Mouse (Mus musculus): ENCODE data around the gene Ptcd2.

Ptcd2 gene

GRCm38 (mm10) chr13:99344599-99345575, at the start of gene Ptcd2, which contains the start of gene Mrps27:
Gene Ptcd2 (minus strand): TSS chr13:99344705.
Gene Mrps27 (plus strand): TSS chr13:99344786.
- DNase-seq (ENCODE audit: low read depth): peak; percentile 94

GRCm38 (mm10) chr13:99393128-99393527, 48.6 kb upstream of the Ptcd2 start:
- peak; percentile 66 for DNase-seq (ENCODE audit: low read depth)

GRCm38 (mm10) chr13:99391417-99391816, 46.9 kb upstream of the Ptcd2 start:
- DNase-seq (ENCODE audit: low read depth): no peak

DNA sequence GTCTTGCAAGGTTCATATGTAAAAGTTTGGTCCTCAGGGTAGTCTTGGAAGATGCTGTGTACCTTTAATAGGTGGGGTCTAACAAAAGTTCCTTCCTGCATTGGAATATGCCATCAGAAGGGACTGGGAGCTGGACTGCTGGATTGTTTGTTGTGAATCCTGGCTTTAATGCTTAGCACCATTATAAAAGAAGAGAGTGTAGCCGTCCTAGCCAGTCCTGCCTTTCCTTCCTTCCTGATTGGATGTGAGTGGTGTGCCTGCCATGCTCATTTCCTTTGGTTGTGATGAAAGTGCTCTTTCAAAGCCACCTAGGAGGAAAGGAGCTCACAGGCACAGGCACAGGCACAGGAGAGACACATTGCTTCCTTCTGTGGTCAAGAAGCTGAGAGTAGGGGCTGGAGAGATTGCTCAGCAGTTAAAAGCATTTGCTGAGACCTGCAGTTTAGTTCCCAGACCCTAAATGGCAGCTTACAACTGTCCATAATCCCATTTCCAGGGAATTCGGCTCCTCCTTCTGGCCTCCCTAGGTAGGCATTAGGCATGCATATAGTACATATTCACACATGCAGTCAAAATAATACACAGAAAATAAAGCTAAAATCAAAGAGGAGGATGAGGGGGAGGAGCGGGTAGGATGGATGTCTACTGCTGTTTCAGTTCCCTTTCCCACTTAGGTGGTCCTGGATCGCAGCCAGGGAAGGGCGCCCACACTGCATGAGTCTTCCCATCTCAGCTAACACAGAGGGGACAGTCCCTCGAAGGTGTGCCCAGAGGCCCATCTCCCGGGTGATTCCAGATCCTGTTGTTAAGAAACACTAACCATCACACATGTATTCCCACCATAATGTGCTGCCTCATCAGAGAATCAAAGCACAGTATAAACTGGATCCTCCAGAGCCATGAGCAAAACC, 43.7 kb upstream of the Ptcd2 start:
- peak; percentile 63 for DNase-seq (ENCODE audit: low read depth)

DNA sequence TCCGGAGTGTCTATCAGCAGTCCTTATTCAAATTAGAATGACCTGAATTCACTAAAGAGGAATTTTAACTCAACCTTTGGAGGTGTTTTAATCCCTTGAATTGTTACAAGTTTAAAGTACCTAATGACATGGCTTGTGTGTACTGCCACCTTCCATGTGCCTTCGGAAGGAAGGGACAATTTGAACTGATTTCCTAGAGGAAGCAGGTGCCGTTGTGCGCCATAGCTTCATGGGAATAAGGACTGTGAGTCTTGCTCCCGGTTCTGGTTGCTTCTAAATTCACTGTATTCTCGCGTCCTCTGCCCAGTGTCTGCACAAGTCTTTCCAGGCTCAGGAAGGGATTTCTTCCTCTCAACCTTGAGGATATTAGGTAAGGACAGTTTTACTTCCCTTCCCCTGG, 41.8 kb upstream of the Ptcd2 start:
- no peak for DNase-seq (ENCODE audit: low read depth)

GRCm38 (mm10) chr13:99385911-99386310, 41.4 kb upstream of the Ptcd2 start:
- no peak for DNase-seq (ENCODE audit: low read depth)

- peak; percentile 93 for DNase-seq (ENCODE audit: low read depth)
Measured at GRCm38 (mm10) chr13:99384555-99385203, 40.2 kb upstream of the Ptcd2 start.

GRCm38 (mm10) chr13:99382373-99382772, 37.9 kb upstream of the Ptcd2 start:
- DNase-seq (ENCODE audit: low read depth): peak; percentile 51

- DNase-seq (ENCODE audit: low read depth): no peak
Measured at GRCm38 (mm10) chr13:99378223-99378622, 33.7 kb upstream of the Ptcd2 start.

DNA sequence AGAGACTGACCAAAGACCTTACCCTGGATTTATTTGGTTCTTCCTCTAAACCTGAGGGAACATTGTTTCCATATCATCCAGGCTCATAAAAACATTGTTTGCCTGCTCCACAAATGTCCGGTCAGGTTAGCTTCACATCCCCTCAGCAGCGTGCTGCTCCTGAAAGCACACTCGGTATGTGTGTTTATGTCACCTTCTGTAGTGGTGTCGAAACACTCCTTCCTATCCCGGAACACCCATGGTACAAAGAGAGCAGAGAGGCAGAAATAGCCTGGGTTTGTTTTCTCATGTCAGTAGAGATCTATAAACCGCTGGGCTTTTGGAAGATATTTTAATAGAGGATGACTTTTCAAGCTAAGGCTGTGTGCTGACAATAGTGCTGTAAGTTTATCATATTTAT, 32.5 kb upstream of the Ptcd2 start:
- DNase-seq (ENCODE audit: low read depth): no peak

- peak; percentile 77 for DNase-seq (ENCODE audit: low read depth)
Measured at GRCm38 (mm10) chr13:99375550-99375949, 31.0 kb upstream of the Ptcd2 start.

GRCm38 (mm10) chr13:99374191-99374590, 29.7 kb upstream of the Ptcd2 start:
- no peak for DNase-seq (ENCODE audit: low read depth)

DNA sequence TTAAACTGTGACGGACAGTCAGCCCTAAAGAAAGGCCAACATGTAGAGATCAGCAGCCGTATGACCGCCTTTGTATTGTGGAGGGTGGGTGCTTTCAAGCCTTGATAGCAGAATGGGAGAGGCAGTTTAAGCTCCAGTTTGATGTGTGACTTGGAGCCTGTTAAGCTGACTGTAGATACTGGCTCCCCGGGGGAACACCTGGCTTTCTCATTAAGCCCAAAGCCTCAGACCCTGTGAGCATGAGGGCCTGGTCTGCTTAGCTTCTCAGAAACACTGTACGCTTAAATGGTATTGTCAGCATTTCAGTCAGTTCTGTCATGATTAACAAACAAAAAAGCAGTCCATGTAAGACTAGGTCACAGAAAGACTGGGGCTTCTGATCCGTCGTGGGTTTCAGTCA, 29.2 kb upstream of the Ptcd2 start:
- DNase-seq (ENCODE audit: low read depth): no peak

DNA sequence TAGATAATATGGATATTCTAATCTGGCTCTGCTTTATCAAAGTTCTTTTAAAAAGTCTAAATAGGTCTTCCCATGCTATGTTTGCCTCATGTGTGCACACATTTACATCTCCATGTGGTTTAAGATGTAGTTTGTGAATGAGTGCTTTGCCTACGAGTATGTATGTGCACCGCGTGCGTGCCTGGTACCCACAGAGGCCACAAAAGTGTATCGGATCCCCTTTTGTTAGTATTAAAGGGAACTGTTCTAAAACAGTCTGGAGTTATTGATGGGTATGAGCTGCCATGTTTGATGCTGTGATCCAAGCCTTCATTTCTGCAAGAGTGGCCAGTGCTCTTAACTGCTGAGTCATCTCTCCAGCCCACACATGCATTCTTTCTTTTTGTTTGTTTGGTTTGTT, 26.8 kb upstream of the Ptcd2 start:
- no peak for DNase-seq (ENCODE audit: low read depth)

DNA sequence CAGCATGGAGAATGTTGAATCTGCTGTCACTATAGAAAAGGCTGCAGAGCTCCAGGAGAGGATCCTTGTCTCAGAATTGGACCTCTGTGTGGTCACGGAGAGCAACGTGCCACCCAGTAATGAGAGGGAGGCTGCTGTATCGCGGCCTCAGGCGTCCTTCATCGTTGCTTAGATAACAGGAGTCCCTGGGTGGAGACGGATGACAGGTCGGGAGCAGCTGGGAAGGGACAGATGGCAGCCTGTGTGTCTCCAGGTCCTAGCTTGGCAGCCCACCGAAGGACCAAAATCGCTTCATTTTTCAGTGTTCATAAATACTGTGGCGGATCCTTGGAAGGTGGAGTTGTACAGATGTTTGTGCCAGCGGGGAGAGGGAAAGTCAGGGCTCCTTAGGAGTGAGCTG, 24.6 kb upstream of the Ptcd2 start:
- DNase-seq (ENCODE audit: low read depth): no peak

GRCm38 (mm10) chr13:99367554-99368174, 23.2 kb upstream of the Ptcd2 start:
- DNase-seq (ENCODE audit: low read depth): no peak

- DNase-seq (ENCODE audit: low read depth): no peak
Measured at GRCm38 (mm10) chr13:99366422-99367175, 22.1 kb upstream of the Ptcd2 start.

DNA sequence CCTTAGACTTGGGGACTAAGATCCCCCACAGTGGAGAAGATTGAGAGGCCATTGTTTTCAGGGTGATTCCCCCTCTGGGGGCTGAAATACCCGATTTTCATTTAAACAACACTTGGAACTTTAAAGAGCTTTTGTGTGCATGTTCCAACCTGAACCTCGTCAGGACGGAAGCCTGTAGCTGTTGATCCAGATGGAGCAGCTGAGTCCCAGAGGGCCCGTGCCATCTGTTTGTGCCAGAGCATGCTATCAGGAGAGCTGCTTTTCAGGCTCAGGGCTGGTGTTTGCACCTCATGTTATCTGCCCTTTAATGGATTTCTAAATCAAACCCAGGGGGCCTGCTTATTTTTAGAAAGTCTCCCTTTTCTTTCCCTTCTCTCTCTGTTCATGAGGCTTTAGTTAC, 19.4 kb upstream of the Ptcd2 start:
- no peak for DNase-seq (ENCODE audit: low read depth)

- no peak for DNase-seq (ENCODE audit: low read depth)
Measured at GRCm38 (mm10) chr13:99358921-99359320, 14.4 kb upstream of the Ptcd2 start.

GRCm38 (mm10) chr13:99356428-99357265, 12.1 kb upstream of the Ptcd2 start:
- peak; percentile 45 for DNase-seq (ENCODE audit: low read depth)
